Mouse (Mus musculus) forebrain, embryonic 10.5 days (tissue): Measurements from ENCODE around the gene Fosl1. TPM values are rescaled to one million over a fixed set of nuclear protein-coding genes. Genes with fewer than 3 reads are reported as not detected.
"Not testable (repeated sequence)": the region's sequence is repeated elsewhere in the genome, so short reads cannot be mapped to it uniquely, and the experiment has no call there.

Experiments used
- DNase-seq: peaks from one replicate; pipeline ENCODE4 v3.0.0-alpha.2; 2017; ENCODE audit warnings: low spot score; ENCODE audit errors: extremely low spot score
- H3K27ac ChIP-seq: fragments of 300-500 bp; sonication (generic); 2 replicates; pipeline ENCODE4 v1.5.1; 2016; ENCODE audit warnings: mild to moderate bottlenecking
- H3K27me3 ChIP-seq: fragments of 300-500 bp; sonication (generic); 2 replicates; pipeline ENCODE4 v1.6.1; 2016; ENCODE audit warnings: mild to moderate bottlenecking; ENCODE audit not compliant: poor library complexity, severe bottlenecking
- H3K36me3 ChIP-seq: fragments of 300-500 bp; sonication (generic); replicated peaks from 2 replicates; pipeline ENCODE4 v1.6.1; 2016; ENCODE audit warnings: mild to moderate bottlenecking, moderate library complexity
- H3K4me1 ChIP-seq: fragments of 300-500 bp; sonication (generic); 2 replicates; pipeline ENCODE4 v1.6.1; 2016
- H3K4me3 ChIP-seq: fragments of 300-500 bp; sonication (generic); 2 replicates; pipeline ENCODE4 v1.5.1; 2016; ENCODE audit warnings: mild to moderate bottlenecking, moderate library complexity
- H3K9me3 ChIP-seq: fragments of 300-500 bp; sonication (generic); 2 replicates; pipeline ENCODE4 v1.6.1; 2016; ENCODE audit warnings: mild to moderate bottlenecking, moderate library complexity
- WGBS: fragments of 180-500 bp; shearing (Covaris S2); methylation state at CpG from one replicate; pipeline ENCODE4 v1.1.7; 2016; 5-methylcytosine and 5-hydroxymethylcytosine counted together
- polyA plus RNA-seq: library from polyadenylated mRNA; unstranded; fragments of >200 nt; fragmentation: Nextera tagmentation; extraction: Ambion mirVana; gene quantifications from 2 replicates; pipeline ENCODE4 v1.2.1, GENCODE M21; 2016

Gene Fosl1
- polyA plus RNA-seq, 1 experiment from 2014 or later, result not detected

GRCm38 (mm10) chr19:5483386-5484359 lies 36.3 kb downstream of the Fosl1 start:
- WGBS, result 92% methylated on average over 19 of the region's 19 CpGs
- Histone ChIP-seq H3K27me3 (no peaks in the 10 kb centered on the region), H3K36me3 (peaks cover 78% of the 10 kb centered on the region), H3K4me3 (no peak overlapping the region), H3K9me3 (no peaks in the 10 kb centered on the region), H3K27ac (no peak overlapping the region), H3K4me1 (peaks cover 18% of the 10 kb centered on the region)
- DNase-seq, result no peak

GRCm38 (mm10) chr19:5484496-5484895 lies 37.1 kb downstream of the Fosl1 start:
- Histone ChIP-seq H3K27ac (no peak overlapping the region), H3K4me1 (peaks cover 27% of the 10 kb centered on the region), H3K4me3 (no peak overlapping the region), H3K9me3 (no peaks in the 10 kb centered on the region), H3K27me3 (no peaks in the 10 kb centered on the region), H3K36me3 (peaks cover 70% of the 10 kb centered on the region)
- DNase-seq, result no peak
- 94% methylated on average over 5 of the region's 5 CpGs for WGBS

- Histone ChIP-seq H3K4me3 (no peak overlapping the region), H3K4me1 (peaks cover 35% of the 10 kb centered on the region), H3K27ac (no peak overlapping the region), H3K27me3 (no peaks in the 10 kb centered on the region), H3K36me3 (peaks cover 61% of the 10 kb centered on the region), H3K9me3 (no peaks in the 10 kb centered on the region)
- WGBS, result 95% methylated on average over 8 of the region's 8 CpGs
- DNase-seq, result no peak
Observed at GRCm38 (mm10) chr19:5485371-5485770, 38.0 kb downstream of the Fosl1 start.

GRCm38 (mm10) chr19:5485821-5486220 lies 38.5 kb downstream of the Fosl1 start:
- Histone ChIP-seq H3K4me3 (no peak overlapping the region), H3K9me3 (no peaks in the 10 kb centered on the region), H3K27me3 (no peaks in the 10 kb centered on the region), H3K36me3 (peaks cover 57% of the 10 kb centered on the region), H3K27ac (no peak overlapping the region), H3K4me1 (peaks cover 35% of the 10 kb centered on the region)
- DNase-seq, result no peak
- WGBS, result 94% methylated on average over 7 of the region's 7 CpGs

GRCm38 (mm10) chr19:5486286-5486685 lies 38.9 kb downstream of the Fosl1 start:
- no peak overlapping the region; the same call in 1 of the 2 replicates for H3K4me3 ChIP-seq
- peaks cover 35% of the 10 kb centered on the region for H3K4me1 ChIP-seq
- no peak for DNase-seq
- H3K36me3 ChIP-seq, result peaks cover 52% of the 10 kb centered on the region
- H3K9me3 ChIP-seq, result no peaks in the 10 kb centered on the region
- WGBS, result 92% methylated on average over 8 of the region's 8 CpGs
- no peaks in the 10 kb centered on the region for H3K27me3 ChIP-seq
- no peak overlapping the region for H3K27ac ChIP-seq

- H3K27me3 ChIP-seq, result no peaks in the 10 kb centered on the region
- H3K4me3 ChIP-seq, result peak overlapping the region; percentile 99
- no peaks in the 10 kb centered on the region for H3K9me3 ChIP-seq
- no peak for DNase-seq
- H3K27ac ChIP-seq, result no peak overlapping the region
- H3K36me3 ChIP-seq, result peaks cover 48% of the 10 kb centered on the region
- 88% methylated on average over 4 of the region's 4 CpGs for WGBS
- H3K4me1 ChIP-seq, result peaks cover 38% of the 10 kb centered on the region
Observed at GRCm38 (mm10) chr19:5486771-5487170, 39.4 kb downstream of the Fosl1 start.

GRCm38 (mm10) chr19:5487768-5488550 lies 40.6 kb downstream of the Fosl1 start, which contains the start of gene Mus81:
Gene Mus81 (minus strand): TSS chr19:5488402.
- H3K4me1 ChIP-seq, result peaks cover 50% of the 10 kb centered on the region
- peak; percentile 95 for DNase-seq
- peak within 1 kb of the TSS; percentile 99 for H3K4me3 ChIP-seq
- no peaks in the 10 kb centered on the region for H3K9me3 ChIP-seq
- H3K27ac ChIP-seq, result peak within 1 kb of the TSS; percentile 99
- no peaks in the 10 kb centered on the region for H3K27me3 ChIP-seq
- WGBS, result under 1% methylated on average over 39 of the region's 39 CpGs
- peaks cover 48% of the 10 kb centered on the region for H3K36me3 ChIP-seq

GRCm38 (mm10) chr19:5488878-5489571 lies 41.7 kb downstream of the Fosl1 start:
- peak overlapping the region; percentile 99 for H3K27ac ChIP-seq
- peak overlapping the region; percentile 99 for H3K4me3 ChIP-seq
- DNase-seq, result peak; percentile 98
- H3K27me3 ChIP-seq, result no peaks in the 10 kb centered on the region
- H3K36me3 ChIP-seq, result peaks cover 48% of the 10 kb centered on the region
- WGBS, result under 1% methylated on average over 26 of the region's 26 CpGs
- peaks cover 55% of the 10 kb centered on the region for H3K4me1 ChIP-seq
- no peaks in the 10 kb centered on the region for H3K9me3 ChIP-seq

- H3K27me3 ChIP-seq, H3K9me3 ChIP-seq, DNase-seq: not testable (repeated sequence)
- peaks cover 55% of the 10 kb centered on the region for H3K4me1 ChIP-seq
- 63% methylated on average over 10 of the region's 10 CpGs for WGBS
- peaks cover 48% of the 10 kb centered on the region for H3K36me3 ChIP-seq
- H3K27ac ChIP-seq, result peak overlapping the region; percentile 99
- H3K4me3 ChIP-seq, result peak overlapping the region; percentile 99
Observed at GRCm38 (mm10) chr19:5489721-5490120, 42.4 kb downstream of the Fosl1 start.

- Histone ChIP-seq H3K4me3 (peak within 1 kb of the TSS; percentile 99), H3K36me3 (peaks cover 47% of the 10 kb centered on the region), H3K27ac (peak within 1 kb of the TSS; percentile 99), H3K9me3 (no peaks in the 10 kb centered on the region), H3K4me1 (peaks cover 55% of the 10 kb centered on the region), H3K27me3 (no peaks in the 10 kb centered on the region)
- peak; percentile 96 for DNase-seq
- under 1% methylated on average over 62 of the region's 62 CpGs for WGBS
Observed at GRCm38 (mm10) chr19:5490313-5490897, 43.1 kb downstream of the Fosl1 start, which contains the start of gene Cfl1. Gene Cfl1 (plus strand): TSS chr19:5490455.

GRCm38 (mm10) chr19:5490898-5491708 lies 43.8 kb downstream of the Fosl1 start:
- H3K27me3 ChIP-seq, result no peaks in the 10 kb centered on the region

More at GRCm38 (mm10) chr19:5490898-5491708, 43.8 kb downstream of the Fosl1 start:
- Histone ChIP-seq H3K9me3 (no peaks in the 10 kb centered on the region), H3K4me3 (peak overlapping the region; percentile 99), H3K4me1 (peaks cover 59% of the 10 kb centered on the region), H3K36me3 (peaks cover 47% of the 10 kb centered on the region), H3K27ac (peak overlapping the region; percentile 99)
- DNase-seq, result peak; percentile 82
- WGBS, result under 1% methylated on average over 59 of the region's 59 CpGs
